Comparison of ENCODE assay signal across 15 mouse cellular contexts in the genomic region with DNA sequence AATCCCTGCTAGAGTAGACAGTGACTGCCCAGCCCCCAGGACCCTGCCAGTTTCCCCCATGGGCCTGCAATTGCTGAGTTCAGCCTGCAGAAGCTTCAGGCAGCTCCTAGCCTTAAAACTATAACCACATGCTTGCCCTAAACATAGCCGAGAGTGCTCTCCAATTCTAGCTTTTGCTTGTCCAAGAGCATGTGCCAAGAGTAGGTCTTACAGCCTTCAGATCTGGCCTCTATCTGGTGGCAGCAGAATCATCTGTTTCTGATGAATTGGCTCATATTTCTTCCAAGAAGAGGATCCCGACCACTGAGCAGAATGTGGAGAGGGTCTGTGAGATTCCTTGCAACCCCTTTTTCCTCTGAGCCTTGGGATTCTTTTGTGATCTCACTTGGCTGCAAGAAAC.
"Had no signal": no experiment of that assay in that cellular context is flagged by ENCODE, and none has a peak within 500 bp of the region (broad histone marks: within the 10 kb centered on the region; RNA-seq: fewer than 3 reads in every experiment).

No protein-coding gene starts in this region.

- H3K4me1 ChIP-seq: liver, embryonic 12.5 days had no signal

- ATAC-seq: intestine, postnatal 0 days; liver, embryonic 12.5 days had no signal

- H3K27me3 ChIP-seq: limb, embryonic 13.5 days; neural tube, embryonic 12.5 days had no signal

- H3K4me3 ChIP-seq: limb, embryonic 13.5 days; liver, embryonic 12.5 days; midbrain, embryonic 10.5 days; myocyte; neural tube, embryonic 12.5 days had no signal

- H3K4me2 ChIP-seq: limb, embryonic 13.5 days; liver, embryonic 12.5 days; lung, embryonic 14.5 days; neural tube, embryonic 12.5 days had no signal

- H3K9ac ChIP-seq: limb, embryonic 13.5 days; liver, embryonic 12.5 days; lung, embryonic 14.5 days; neural tube, embryonic 12.5 days had no signal

- H3K9me3 ChIP-seq: limb, embryonic 13.5 days; liver, embryonic 12.5 days; midbrain, embryonic 10.5 days; neural tube, embryonic 12.5 days had no signal

- DNase-seq: kidney, adult 8-10 months; kidney, postnatal 25 days; lung, embryonic 14.5 days; lung, postnatal 10 days; lung, postnatal 4 days; midbrain, embryonic 14.5 days; right cerebral cortex, postnatal 25 days; thymus, adult 18-20 months; thymus, postnatal 14 days had no signal

- H3K27ac ChIP-seq: limb, embryonic 13.5 days; liver, embryonic 12.5 days; midbrain, embryonic 10.5 days; neural tube, embryonic 12.5 days had no signal
